Mouse (Mus musculus) MEL (cell line): ENCODE results near the gene Bco1. TPM values are rescaled to one million over a fixed set of nuclear protein-coding genes. Genes with fewer than 3 reads are reported as not detected.
A peak's percentile ranks its signal among the peaks of the same experiment; 100 is the strongest.

ENCODE experiments used
- DNase-seq: peaks from one replicate; pipeline ENCODE4 v3.0.0; 2011; ENCODE audit warnings: low read depth, low spot score
- H3K27ac ChIP-seq: 2 replicates; pipeline ENCODE4 v1.5.1; 2012; ENCODE audit warnings: low read depth, mild to moderate bottlenecking, control low read depth, low read length, moderate library complexity; ENCODE audit not compliant: control insufficient read depth
- H3K27me3 ChIP-seq, 2 experiments: fragments of 150-350 bp in 1 of 2; sonication (generic) in 1 of 2; 2 replicates each; pipeline ENCODE4 v1.6.1; 2012; ENCODE audit warnings: low read length in 2 of 2, mild to moderate bottlenecking in 2 of 2, improper control_type of control experiment in 1 of 2, moderate library complexity in 1 of 2; ENCODE audit not compliant: insufficient read depth in 2 of 2, control insufficient read depth in 1 of 2
- H3K36me3 ChIP-seq, 2 experiments: 2 replicates each; pipeline ENCODE4 v1.6.1; 2012 to 2014; ENCODE audit warnings: low read length in 2 of 2, improper control_type of control experiment in 1 of 2, inconsistent platforms in 1 of 2, mild to moderate bottlenecking in 1 of 2; ENCODE audit not compliant: insufficient read depth in 2 of 2, control insufficient read depth in 1 of 2
- H3K4me1 ChIP-seq, 2 experiments: fragments of 150-350 bp in 1 of 2; sonication (generic) in 1 of 2; 2 replicates each; pipeline ENCODE4 v1.6.1; 2012; ENCODE audit warnings: low read length in 2 of 2, improper control_type of control experiment in 1 of 2, mild to moderate bottlenecking in 1 of 2; ENCODE audit not compliant: insufficient read depth in 2 of 2, control insufficient read depth in 1 of 2
- H3K4me3 ChIP-seq, 2 experiments: fragments of 150-350 bp in 1 of 2; sonication (generic) in 1 of 2; 2 replicates each; pipeline ENCODE4 v1.5.1; 2012; ENCODE audit warnings: low read depth in 2 of 2, low read length in 2 of 2, mild to moderate bottlenecking in 2 of 2, moderate library complexity in 2 of 2, control low read depth in 1 of 2, improper control_type of control experiment in 1 of 2; ENCODE audit not compliant: control insufficient read depth in 1 of 2, insufficient read depth in 1 of 2
- H3K79me2 ChIP-seq: 2 replicates; pipeline ENCODE4 v1.6.1; 2012; ENCODE audit warnings: mild to moderate bottlenecking, low read length, moderate library complexity; ENCODE audit not compliant: control insufficient read depth, poor library complexity, insufficient read depth
- H3K9ac ChIP-seq: 2 replicates; pipeline ENCODE4 v1.6.1; 2012; ENCODE audit warnings: low read depth, mild to moderate bottlenecking, control low read depth, low read length, moderate library complexity; ENCODE audit not compliant: control insufficient read depth, poor library complexity, severe bottlenecking
- H3K9me3 ChIP-seq: fragments of 150-350 bp; sonication (generic); replicated peaks from 2 replicates; pipeline ENCODE4 v1.6.1; 2012; ENCODE audit warnings: mild to moderate bottlenecking, low read length, improper control_type of control experiment, moderate library complexity; ENCODE audit not compliant: insufficient read depth
- CHD2 ChIP-seq: IDR thresholded peaks from 2 replicates; pipeline ENCODE4 v1.6.1; 2011; ENCODE audit warnings: low read length, improper control_type of control experiment
- ELF1 ChIP-seq: IDR thresholded peaks from 2 replicates; pipeline ENCODE4 v1.6.1; 2014; ENCODE audit warnings: low read depth, mild to moderate bottlenecking, inconsistent platforms, low read length, improper control_type of control experiment, moderate library complexity
- EP300 ChIP-seq, 2 experiments: IDR thresholded peaks; 2 replicates each; pipeline ENCODE4 v1.6.1; 2011; ENCODE audit warnings: improper control_type of control experiment in 2 of 2, low read length in 2 of 2, low read depth in 1 of 2, mild to moderate bottlenecking in 1 of 2
- ETS1 ChIP-seq: IDR thresholded peaks from 2 replicates; pipeline ENCODE4 v1.6.1; 2012; ENCODE audit warnings: low read depth, mild to moderate bottlenecking, inconsistent platforms, low read length, improper control_type of control experiment, moderate library complexity
- GABPA ChIP-seq: IDR thresholded peaks from 2 replicates; pipeline ENCODE4 v1.6.1; 2012; ENCODE audit warnings: low read depth, mild to moderate bottlenecking, inconsistent platforms, low read length, improper control_type of control experiment, moderate library complexity
- JUND ChIP-seq: IDR thresholded peaks from 2 replicates; pipeline ENCODE4 v1.6.1; 2011; ENCODE audit warnings: low read depth, mild to moderate bottlenecking, improper control_type of control experiment, low read length
- MAX ChIP-seq: IDR thresholded peaks from 2 replicates; pipeline ENCODE4 v1.6.1; 2011; ENCODE audit warnings: low read length, improper control_type of control experiment
- MAZ ChIP-seq: IDR thresholded peaks from 2 replicates; pipeline ENCODE4 v1.6.1; 2012; ENCODE audit warnings: low read depth, mild to moderate bottlenecking, inconsistent platforms, low read length, improper control_type of control experiment
- MXI1 ChIP-seq: IDR thresholded peaks from 2 replicates; pipeline ENCODE4 v1.6.1; 2011; ENCODE audit warnings: mild to moderate bottlenecking, low read depth, low read length, improper control_type of control experiment
- MYB ChIP-seq: IDR thresholded peaks from 2 replicates; pipeline ENCODE4 v1.6.1; 2011; ENCODE audit warnings: mild to moderate bottlenecking, low read depth, low read length, improper control_type of control experiment
- MYC ChIP-seq: IDR thresholded peaks from 2 replicates; pipeline ENCODE4 v1.6.1; 2011; ENCODE audit warnings: low read depth, mild to moderate bottlenecking, low read length, improper control_type of control experiment, moderate library complexity
- NELFE ChIP-seq: IDR thresholded peaks from 2 replicates; pipeline ENCODE4 v1.6.1; 2011; ENCODE audit warnings: low read depth, low read length, improper control_type of control experiment
- NRF1 ChIP-seq: IDR thresholded peaks from 2 replicates; pipeline ENCODE4 v1.6.1; 2014; ENCODE audit warnings: low read depth, mild to moderate bottlenecking, inconsistent platforms, low read length, improper control_type of control experiment, moderate library complexity; ENCODE audit not compliant: poor library complexity, insufficient read depth, severe bottlenecking
- POLR2A ChIP-seq, 2 experiments: IDR thresholded peaks; 2 replicates each; pipeline ENCODE4 v1.6.1; 2011 to 2012; ENCODE audit warnings: low read length in 2 of 2, mild to moderate bottlenecking in 2 of 2, control low read depth in 1 of 2, improper control_type of control experiment in 1 of 2, low read depth in 1 of 2, moderate library complexity in 1 of 2; ENCODE audit not compliant: control insufficient read depth in 1 of 2, insufficient read depth in 1 of 2, poor library complexity in 1 of 2
- RCOR1 ChIP-seq: IDR thresholded peaks from 2 replicates; pipeline ENCODE4 v1.6.1; 2012; ENCODE audit warnings: low read depth, mild to moderate bottlenecking, inconsistent platforms, low read length, improper control_type of control experiment
- SIN3A ChIP-seq: IDR thresholded peaks from 2 replicates; pipeline ENCODE4 v1.6.1; 2012; ENCODE audit warnings: low read length, improper control_type of control experiment, inconsistent platforms
- TBP ChIP-seq: IDR thresholded peaks from 2 replicates; pipeline ENCODE4 v1.8.0; 2011; ENCODE audit warnings: low read depth, low read length, improper control_type of control experiment
- UBTF ChIP-seq: IDR thresholded peaks from 2 replicates; pipeline ENCODE4 v1.6.1; 2012; ENCODE audit warnings: low read depth, mild to moderate bottlenecking, inconsistent platforms, low read length, improper control_type of control experiment, moderate library complexity, borderline replicate concordance; ENCODE audit not compliant: insufficient read depth
- USF1 ChIP-seq: IDR thresholded peaks from 2 replicates; pipeline ENCODE4 v1.6.1; 2014; ENCODE audit warnings: low read depth, mild to moderate bottlenecking, inconsistent platforms, low read length, improper control_type of control experiment, moderate library complexity
- USF2 ChIP-seq, 2 experiments: IDR thresholded peaks; 2 replicates each; pipeline ENCODE4 v1.6.1; 2011 to 2012; ENCODE audit warnings: improper control_type of control experiment in 2 of 2, low read length in 2 of 2, borderline replicate concordance in 1 of 2, inconsistent platforms in 1 of 2, low read depth in 1 of 2, mild to moderate bottlenecking in 1 of 2; ENCODE audit not compliant: insufficient read depth in 1 of 2
- ZMIZ1 ChIP-seq: IDR thresholded peaks from 2 replicates; pipeline ENCODE4 v1.6.1; 2012; ENCODE audit warnings: low read depth, mild to moderate bottlenecking, inconsistent platforms, low read length, improper control_type of control experiment, moderate library complexity
- polyA plus RNA-seq, 2 experiments: library from polyadenylated mRNA; stranded (reverse) in 1 of 2; unstranded in 1 of 2; fragments of >175 nt in 1 of 2; fragments of >200 nt in 1 of 2; gene quantifications; 2 replicates each; pipeline versions ENCODE4 v1.2.1 to v1.2.4; 2012; ENCODE audit warnings: low replicate concordance in 2 of 2, low read depth in 1 of 2; ENCODE audit not compliant: insufficient read length in 2 of 2, insufficient read depth in 1 of 2, missing spikeins in 1 of 2
- total RNA-seq: library from RNA; depleted of rRNA; stranded (reverse); fragments of 300-350 nt; gene quantifications from 2 replicates; pipeline ENCODE4 v1.2.3, GENCODE M21; 2012

The Bco1 gene
- total and polyA plus RNA-seq, 3 experiments = 0.70 to 1.2 TPM; not detected in 1

GRCm38 (mm10) chr8:117121277-117121676 lies 25.6 kb downstream of the Bco1 start:
- H3K4me1 ChIP-seq = peaks cover 1 to 33% of the 10 kb centered on the region in 2 experiments
- DNase-seq = peak; percentile 93

GRCm38 (mm10) chr8:117123850-117124633 lies 28.4 kb downstream of the Bco1 start:
- Histone ChIP-seq H3K27me3 (no peaks in the 10 kb centered on the region), H3K9me3 (no peaks in the 10 kb centered on the region), H3K36me3 (peaks cover 0 to 38% of the 10 kb centered on the region in 2 experiments; a peak in 2 of 4 replicates), H3K27ac (no peak overlapping the region), H3K4me3 (no peak overlapping the region), H3K79me2 (no peaks in the 10 kb centered on the region), H3K4me1 (peaks cover 12 to 46% of the 10 kb centered on the region in 2 experiments), H3K9ac (no peak overlapping the region)
- no peak for TF ChIP-seq MYC
- TF ChIP-seq RCOR1 = no peak
- TF ChIP-seq MYB = no peak
- no peak for DNase-seq

More at GRCm38 (mm10) chr8:117121277-117121676, 25.6 kb downstream of the Bco1 start:
- H3K27me3 ChIP-seq = no peaks in the 10 kb centered on the region
- no peaks in the 10 kb centered on the region for H3K79me2 ChIP-seq
- peak overlapping the region in 1 of 2 experiments; percentile 11; a peak in 1 of 4 replicates for H3K4me3 ChIP-seq
- peaks cover 0 to 26% of the 10 kb centered on the region in 2 experiments; a peak in 2 of 4 replicates for H3K36me3 ChIP-seq
- peak overlapping the region; percentile 81 for H3K27ac ChIP-seq
- peak overlapping the region; percentile 60 for H3K9ac ChIP-seq
- H3K9me3 ChIP-seq = no peaks in the 10 kb centered on the region
- peak; percentile 52; the same call in 1 of the 2 replicates for TF ChIP-seq SIN3A
- TF ChIP-seq TBP = peak; percentile 80
- TF ChIP-seq NELFE = peak; percentile 52
- peak; percentile 33 to 65; a peak in 2 of 4 replicates for TF ChIP-seq POLR2A (IDR thresholded peaks at IDR 0.05; ENCODE audit: control insufficient read depth in 1 of 2, insufficient read depth in 1 of 2, low read depth in 1 of 2, low read length in 2 of 2, poor library complexity in 1 of 2)
- peak; percentile 92 for TF ChIP-seq USF1
- peak; percentile 64; the same call in 1 of the 2 replicates for TF ChIP-seq MYC
- peak; percentile 52 to 70 for TF ChIP-seq EP300 (IDR thresholded peaks at IDR 0.05; ENCODE audit: low read depth in 1 of 2, low read length in 2 of 2)
- no peak for TF ChIP-seq NRF1
- 0 out of 2 replicates have a peak, but pooled peaks have one; percentile 26 for TF ChIP-seq JUND
- TF ChIP-seq MYB = no peak
- peak; percentile 63 for TF ChIP-seq MXI1
- no peak for TF ChIP-seq GABPA
- no peak; the same call in 1 of the 2 replicates for TF ChIP-seq MAZ
- peak; percentile 55; the same call in 1 of the 2 replicates for TF ChIP-seq ELF1
- peak; percentile 84 for TF ChIP-seq MAX
- no peak for TF ChIP-seq ZMIZ1
- TF ChIP-seq USF2 (IDR thresholded peaks at IDR 0.05; ENCODE audit: borderline replicate concordance in 1 of 2, insufficient read depth in 1 of 2, low read depth in 1 of 2, low read length in 2 of 2) = peak in 1 of 2 experiments; percentile 42; a peak in 1 of 4 replicates
- TF ChIP-seq UBTF = no peak
- no peak for TF ChIP-seq CHD2
- TF ChIP-seq ETS1 = peak; percentile 64
